Mouse (Mus musculus) liver, adult 2 months (tissue): Measurements from ENCODE around the gene Fam155a.

Experiments
- CTCF ChIP-seq: fragments of 200-500 bp; IDR thresholded peaks from 2 replicates; pipeline ENCODE4 v1.5.1; 2011; ENCODE audit warnings: low read depth, low read length, control low read depth
- POLR2A ChIP-seq: fragments of 200-500 bp; IDR thresholded peaks from 2 replicates; pipeline ENCODE4 v1.6.1; 2011; ENCODE audit warnings: low read length, control low read depth; ENCODE audit not compliant: insufficient read depth; ENCODE audit errors: extremely low read depth

DNA sequence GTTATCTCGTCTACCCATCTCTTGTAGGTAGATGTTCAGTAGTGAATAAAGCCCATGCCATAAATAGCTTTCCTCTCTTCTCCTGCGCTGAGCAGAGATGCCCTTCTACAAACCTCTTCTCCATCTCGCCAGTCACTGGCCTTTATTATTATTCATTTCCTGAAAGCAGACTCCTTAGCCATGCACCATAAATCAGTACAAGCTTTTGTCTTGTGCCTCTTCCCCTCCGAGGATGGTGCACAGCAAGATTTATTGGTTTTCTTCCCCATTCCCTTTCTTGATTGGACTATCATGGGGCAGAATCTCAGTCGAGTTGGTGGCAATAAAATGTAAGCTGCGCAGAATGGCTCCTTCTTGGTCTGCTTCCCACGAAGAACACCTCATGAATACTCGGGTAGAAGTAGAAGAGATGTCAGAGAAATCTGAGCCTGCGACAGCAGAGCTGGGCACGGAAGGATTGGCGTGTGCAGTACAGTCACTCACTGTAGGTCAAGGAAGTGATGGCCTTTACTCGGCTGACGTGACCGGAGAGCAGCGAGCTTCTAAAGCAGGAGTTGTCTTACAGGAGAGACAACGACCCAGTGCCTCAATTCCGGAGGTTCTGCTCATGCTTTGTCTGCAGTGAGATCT, 590.2 kb downstream of the Fam155a start:
- TF ChIP-seq CTCF: no peak
- no peak for TF ChIP-seq POLR2A
